Mouse (Mus musculus): ENCODE data around the gene Pax8.

Pax8 gene

DNA sequence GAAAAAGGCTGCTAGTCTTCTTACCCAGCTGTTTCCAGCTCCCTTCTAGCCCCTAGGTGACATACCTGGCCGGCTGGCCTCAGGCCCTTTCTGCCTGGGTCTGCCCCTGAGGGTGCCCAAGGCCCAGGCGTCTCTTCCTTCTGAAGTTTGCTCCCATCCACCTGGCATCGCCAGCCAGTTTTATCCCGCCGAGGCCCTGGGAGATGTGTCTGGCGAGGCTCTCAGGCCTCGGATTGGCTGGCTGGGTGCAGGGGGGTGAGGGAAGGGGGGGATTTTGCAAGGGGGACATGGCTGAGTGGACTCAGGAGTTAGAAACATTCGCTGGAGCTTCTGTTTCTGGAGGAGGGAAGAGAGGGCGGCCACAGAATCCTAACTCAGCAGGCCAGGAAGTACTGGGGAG lies at the start of gene Pax8:
TSS of gene Pax8 (minus strand) at position 180 of the 400 bp plus-strand sequence.
- in situ Hi-C loops (cut with MboI, MseI) = no loop called here

DNA sequence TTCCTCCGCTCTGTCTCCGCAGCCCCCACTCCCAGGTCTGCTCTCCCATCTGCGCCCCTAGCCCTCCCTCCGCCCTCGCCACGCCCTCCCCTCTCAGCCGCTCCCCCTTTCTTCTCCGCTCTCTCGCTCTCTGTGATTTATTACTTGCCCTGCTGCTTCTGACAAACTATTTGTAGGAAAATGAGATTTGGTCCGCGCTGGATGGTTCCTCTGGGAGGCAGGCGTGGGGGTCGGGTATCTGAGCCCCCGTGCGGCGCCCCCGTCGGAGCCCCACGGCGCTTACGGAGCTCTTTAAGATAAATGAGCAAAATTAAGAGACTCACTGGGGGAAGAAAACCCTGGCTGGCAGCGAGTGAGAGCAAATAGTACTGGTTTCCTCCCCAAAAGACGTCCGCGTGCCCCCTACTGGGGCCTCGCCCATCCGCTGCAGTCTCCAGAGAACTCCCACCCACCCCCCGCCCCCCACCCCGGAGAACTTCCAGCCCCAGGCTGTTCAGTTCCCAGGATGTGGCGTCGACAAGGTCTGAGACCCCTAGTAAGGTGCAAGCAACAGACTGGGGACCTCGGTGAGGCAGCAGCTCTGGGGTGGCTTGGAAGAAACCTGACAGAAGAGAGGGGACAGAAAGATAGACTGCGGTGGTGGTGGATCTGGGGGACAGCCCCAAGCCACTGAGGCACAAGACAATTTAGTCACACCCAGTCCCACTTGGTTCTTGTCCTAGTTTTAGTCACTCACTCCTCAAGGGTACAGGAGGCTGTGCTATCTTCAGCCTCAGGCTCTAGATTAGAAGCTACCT lies 46.2 kb upstream of the Pax8 start:
- in situ Hi-C loops (cut with MboI, MseI) = no loop called here

DNA sequence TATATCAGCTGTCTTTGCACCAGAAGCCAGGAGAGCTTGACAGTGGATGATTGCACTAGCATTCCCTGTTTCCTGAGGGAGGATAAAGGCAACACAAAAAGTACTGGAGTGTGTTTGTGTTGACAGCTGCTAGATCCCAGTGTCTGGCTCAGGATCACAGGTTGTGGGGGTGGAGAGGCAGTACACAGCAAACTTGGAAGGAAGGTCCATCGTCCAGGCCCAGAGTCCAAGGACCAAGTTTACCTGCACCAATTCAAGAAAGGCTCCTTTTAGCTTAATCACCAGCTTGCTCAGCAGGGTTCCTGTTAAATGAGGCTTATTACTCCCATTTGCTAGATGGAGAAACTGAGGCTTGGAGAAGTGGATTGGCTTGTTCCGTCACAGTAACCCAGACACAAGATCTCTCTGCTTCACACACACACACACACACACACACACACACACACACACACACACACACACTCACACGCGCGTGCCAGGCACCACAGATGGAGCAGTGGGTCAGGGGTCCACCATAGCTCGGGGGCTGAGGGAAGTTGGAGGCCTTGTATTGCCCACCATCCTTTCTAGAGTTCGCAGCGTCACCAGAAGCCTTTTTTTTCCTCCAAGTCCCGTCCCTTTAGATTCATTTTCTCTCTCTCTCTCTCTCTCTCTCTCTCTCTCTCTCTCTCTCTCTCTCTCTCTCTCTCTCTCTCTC lies 45.3 kb upstream of the Pax8 start:
- in situ Hi-C loops (cut with MboI, MseI) = no loop called here

DNA sequence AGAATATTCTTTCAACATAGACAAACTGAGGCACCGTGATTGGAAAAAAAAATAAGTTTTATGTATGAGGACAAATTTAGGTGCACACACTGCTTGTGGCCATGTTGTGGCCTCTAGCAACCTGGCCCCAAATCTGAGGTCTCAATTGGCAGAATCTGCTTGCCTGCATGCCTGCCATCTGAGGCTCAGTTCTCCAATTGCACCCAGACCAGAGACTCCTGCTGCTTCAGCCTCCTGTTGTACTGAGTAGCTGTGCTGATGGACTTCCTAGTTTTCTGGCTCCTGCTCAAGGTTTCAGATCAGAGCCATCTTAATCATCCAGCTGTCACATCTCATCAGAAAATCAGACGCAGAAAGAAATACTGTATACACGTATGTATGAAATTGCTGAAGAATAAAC lies 41.5 kb upstream of the Pax8 start:
- in situ Hi-C loops (cut with MboI, MseI) = no loop called here

DNA sequence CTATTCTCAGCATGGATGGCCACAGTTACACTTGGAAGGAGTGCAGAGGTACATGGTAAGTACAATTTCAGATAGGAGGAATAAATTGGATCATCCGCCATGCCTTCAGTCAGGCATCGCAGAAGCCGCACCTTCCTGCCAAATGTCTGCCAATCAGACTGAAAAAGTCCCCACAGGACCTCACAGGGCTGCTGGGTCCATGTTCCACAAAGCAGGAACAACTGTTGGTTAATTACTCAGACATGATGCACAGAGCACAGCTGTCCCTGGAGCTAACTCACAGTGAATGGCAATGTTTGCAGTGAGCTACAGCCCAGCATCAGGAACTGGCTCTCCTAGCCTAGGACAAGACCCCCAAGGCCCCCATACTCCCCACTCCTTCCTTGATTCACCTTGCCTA lies 32.0 kb upstream of the Pax8 start:
- in situ Hi-C loops (cut with MboI, MseI) = loop anchor here (10.0 kb wide), 1 partner anchor 1787 kb away; the partner anchor contains the start of gene Ccdc187

DNA sequence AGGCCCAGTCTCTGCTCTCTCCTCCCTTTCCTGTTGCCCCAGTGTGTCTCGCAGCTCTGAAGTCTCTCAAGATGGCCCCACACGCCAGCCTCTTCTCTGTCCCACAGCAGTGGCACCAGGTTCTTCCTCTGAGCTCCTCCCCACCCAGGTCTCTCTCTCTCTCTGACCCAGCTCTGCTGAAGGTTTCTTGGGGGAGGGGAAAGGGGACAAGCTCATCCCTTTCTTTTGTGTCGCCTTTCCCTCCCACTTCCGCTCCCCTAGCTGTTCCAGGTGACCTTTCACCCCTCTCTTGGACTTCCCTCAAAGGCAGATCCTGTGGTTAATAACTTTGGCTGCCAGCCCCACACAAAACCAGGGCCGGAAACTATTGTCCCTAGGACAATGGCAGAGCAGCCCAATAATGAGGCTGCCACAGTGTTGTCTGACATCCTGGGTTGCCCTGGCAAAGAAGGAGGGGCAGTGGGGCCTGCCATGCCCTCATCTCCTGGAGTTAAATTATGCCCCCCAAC lies 27.6 kb upstream of the Pax8 start:
- in situ Hi-C loops (cut with MboI, MseI) = loop anchor here (10.0 kb wide), 1 partner anchor 1792 kb away; the partner anchor contains the start of gene Ccdc187

DNA sequence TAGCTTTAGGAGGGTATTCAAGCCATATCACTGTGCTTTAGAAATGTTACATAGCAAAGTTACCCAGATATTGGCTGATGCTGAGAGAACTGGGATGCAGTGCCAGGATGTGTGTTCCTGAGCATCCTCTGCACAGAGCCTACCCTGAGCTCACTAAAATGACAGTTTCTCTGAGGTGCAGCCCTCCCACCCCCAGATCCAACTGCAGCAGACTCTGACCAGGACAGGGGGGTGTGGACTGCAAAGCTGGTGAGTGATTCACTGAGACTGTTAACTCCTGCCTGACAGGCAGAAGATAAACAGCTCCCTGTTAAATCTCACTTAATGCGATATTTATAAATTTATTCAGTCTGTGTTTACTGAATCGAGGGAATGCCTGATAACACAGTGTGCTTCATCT lies 25.5 kb upstream of the Pax8 start:
- in situ Hi-C loops (cut with MboI, MseI) = loop anchor here (10.0 kb wide), 1 partner anchor 1794 kb away; the partner anchor contains the start of gene Ccdc187

DNA sequence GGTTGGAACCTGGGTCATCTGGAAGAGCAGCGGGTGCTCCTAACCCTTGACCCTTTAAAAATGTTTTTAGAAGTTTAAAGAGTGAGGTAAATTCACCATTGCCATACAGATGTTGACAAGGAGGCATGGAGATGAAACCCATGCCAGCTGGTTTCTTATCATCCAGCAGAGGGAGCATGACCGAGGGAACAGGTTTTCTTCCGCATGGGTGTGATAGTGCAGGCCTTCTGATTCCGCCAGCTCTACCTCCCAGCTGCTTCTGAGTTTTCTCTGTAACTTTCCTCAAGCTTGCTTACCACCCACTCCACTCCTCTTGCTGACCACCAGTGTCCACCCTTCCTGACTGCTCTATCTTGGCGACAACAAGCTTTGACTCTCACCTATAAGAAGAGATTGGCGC lies 15.2 kb upstream of the Pax8 start:
- in situ Hi-C loops (cut with MboI, MseI) = no loop called here

DNA sequence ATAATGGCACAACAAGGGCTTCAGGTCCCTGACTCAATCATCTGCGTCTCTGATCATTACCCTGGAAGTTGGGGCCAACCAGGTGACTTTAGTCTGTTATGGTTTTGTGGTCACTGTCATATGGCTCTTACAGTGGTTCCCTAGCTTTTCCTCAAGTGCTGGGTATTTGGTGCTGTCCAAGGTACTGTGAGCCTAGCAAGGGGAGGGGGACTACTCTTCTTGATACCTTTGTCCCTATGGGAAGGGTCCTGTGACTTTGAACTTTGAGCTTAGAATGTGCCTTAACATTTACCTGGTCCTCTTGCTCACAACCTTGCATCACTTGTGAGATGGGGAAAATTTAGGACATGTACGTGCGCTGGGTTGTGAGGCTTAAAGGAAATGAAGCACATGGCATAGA lies 13.3 kb upstream of the Pax8 start:
- in situ Hi-C loops (cut with MboI, MseI) = no loop called here

DNA sequence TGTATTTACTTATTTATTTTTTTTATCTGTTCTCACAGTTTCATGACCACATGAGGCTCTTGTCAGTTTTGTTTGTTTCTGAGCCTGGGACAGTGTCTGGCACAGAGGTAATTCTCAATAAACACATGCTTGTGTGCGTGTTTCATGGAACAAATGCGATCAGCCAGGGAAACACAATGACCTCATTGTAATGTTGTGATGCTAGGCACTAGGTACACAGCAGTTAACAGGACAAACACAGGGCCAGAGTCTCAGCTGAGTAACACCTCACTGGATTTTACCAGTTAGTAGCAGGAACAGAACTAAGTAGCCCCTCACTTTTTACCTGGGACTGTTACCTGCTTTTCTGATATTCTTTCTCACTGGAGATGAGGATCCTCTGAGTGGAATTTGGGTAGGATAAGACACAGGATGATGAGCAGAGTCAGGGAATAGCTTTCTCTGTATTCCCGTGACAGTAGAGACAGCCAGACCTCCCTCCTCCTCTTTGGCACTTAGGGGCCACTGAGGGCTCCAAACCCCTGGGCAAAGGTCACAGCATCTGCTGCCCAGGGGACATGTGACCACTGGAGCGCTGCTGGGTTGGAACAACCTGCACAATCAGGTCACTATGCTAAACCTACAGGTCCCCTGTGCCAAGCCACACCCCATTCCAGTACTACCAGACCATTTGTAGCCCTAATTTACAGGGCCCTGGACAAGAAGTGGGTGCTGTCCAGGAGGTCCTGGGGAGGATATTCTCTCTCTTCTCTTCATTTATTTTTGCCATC lies 11.8 kb upstream of the Pax8 start:
- in situ Hi-C loops (cut with MboI, MseI) = no loop called here

DNA sequence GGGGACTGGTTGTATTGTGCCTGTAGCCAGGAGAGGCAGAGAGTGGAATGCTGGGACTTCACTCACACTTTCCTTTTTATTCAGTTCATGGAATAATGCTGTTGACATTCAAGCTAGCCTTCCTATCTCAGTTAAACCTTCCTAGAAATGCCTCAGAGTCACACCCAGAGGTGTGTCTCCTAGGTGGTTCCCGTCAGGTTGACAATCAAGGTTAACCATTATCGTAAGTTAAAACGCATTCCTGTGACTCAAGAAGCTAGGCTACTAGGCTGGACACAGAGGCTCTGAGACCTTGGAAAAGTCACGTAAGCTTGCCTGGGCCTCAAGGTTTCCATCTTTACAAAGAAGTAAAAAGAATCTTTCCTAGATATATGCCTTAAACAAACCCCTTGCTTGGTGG lies 10.0 kb upstream of the Pax8 start:
- in situ Hi-C loops (cut with MboI, MseI) = no loop called here

DNA sequence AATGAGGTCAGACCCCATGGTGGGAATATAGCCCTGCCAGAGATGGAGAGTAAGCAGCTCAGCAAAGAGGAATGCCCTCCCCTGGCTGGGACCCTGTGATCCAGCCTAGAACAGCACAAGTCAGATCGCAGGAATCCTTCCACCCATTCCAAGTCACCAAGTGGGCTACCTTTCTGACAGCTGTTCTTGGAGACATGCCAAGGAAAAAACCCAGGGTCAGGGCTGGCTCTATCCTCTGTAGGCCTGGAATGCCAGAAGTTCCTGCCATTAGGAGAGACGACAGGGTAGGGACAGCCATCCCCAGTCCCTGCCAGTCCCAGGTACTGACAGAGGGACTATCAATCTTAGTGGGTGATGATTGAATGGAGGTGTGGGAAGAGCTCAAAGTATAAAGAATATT lies 4.5 kb upstream of the Pax8 start:
- in situ Hi-C loops (cut with MboI, MseI) = no loop called here

DNA sequence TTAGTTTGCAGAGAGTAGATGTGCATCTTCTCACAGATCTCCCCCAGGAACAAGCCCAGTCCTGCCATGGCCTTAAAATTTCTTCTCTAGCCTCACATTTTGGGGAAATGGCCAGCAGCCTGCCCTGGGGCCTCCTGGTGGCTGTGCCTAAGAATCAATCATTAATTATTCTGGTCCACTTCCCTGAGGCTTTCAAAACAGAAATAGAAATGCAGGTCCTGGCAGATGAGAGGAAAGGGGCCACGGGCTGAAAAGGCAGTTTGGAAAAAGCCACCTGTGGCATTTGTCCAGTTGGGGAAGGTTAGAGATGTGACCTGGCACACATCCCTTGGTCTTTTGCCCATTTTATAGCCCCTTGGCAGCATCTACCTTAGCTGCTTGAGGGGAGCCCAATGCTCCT lies 3.8 kb upstream of the Pax8 start:
- in situ Hi-C loops (cut with MboI, MseI) = no loop called here

DNA sequence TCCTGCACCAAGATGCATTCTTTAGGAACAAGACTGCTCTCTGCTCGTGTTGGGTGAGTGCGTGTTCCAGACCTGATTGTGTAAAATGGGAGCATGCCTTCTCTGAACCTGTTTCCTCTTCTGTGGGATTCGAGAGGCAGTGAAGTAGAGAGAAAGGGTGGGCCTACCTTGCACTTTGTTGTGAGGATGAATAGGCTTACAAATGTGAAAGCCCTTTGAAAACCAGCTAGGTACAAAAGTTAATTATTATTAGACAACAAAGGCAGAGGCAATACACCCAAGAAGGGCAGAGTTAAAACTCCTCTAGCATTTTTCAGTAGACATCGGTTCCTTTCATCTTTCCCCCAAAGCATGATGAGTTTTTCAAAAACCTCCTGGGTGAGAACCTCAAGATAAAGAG lies 3.2 kb upstream of the Pax8 start:
- in situ Hi-C loops (cut with MboI, MseI) = no loop called here

DNA sequence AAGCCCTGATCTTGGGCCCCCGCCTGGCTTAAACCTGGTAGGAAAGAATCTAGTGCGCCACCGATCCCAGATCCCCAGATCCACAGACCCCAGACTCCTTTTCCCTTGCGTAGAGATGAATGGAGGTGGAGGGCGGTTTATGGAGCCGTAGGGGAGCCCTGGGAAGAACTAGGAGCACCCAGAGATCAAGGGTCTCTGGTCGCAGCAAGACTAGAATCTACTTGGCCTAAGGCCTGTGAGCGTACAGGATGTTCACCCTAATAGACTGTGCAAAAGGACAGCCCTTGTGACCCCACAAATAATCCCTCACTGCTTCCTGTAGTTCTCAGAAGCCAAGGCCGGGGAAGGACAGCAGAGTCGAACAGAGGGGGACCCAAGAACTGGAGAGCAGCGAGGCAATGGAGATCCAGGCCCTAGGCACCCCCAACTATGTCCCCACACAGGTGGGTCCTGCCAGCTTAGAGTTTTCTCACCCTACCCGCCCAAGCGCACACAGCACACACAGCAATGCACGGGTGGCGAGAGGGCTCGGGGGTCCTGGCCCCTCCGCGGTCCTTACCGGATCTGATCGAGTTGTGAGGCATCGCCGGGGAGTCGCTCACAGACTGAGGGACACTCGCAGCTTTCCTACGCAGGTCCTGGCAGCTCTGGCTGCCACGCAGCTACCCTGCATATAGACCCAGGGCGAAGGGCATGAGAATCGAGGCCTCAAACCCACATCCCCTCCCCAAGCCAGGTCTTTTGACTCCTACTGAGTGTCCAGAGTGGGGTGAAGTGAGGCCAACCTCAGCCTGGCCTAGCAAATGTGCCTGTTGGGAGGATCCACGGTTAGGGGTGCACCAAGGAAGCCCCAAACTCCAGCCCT lies 653 bp downstream of the Pax8 start:
- in situ Hi-C loops (cut with MboI, MseI) = loop anchor here (5.0 kb wide), 1 partner anchor 98 kb away; no protein-coding TSS in a partner anchor

DNA sequence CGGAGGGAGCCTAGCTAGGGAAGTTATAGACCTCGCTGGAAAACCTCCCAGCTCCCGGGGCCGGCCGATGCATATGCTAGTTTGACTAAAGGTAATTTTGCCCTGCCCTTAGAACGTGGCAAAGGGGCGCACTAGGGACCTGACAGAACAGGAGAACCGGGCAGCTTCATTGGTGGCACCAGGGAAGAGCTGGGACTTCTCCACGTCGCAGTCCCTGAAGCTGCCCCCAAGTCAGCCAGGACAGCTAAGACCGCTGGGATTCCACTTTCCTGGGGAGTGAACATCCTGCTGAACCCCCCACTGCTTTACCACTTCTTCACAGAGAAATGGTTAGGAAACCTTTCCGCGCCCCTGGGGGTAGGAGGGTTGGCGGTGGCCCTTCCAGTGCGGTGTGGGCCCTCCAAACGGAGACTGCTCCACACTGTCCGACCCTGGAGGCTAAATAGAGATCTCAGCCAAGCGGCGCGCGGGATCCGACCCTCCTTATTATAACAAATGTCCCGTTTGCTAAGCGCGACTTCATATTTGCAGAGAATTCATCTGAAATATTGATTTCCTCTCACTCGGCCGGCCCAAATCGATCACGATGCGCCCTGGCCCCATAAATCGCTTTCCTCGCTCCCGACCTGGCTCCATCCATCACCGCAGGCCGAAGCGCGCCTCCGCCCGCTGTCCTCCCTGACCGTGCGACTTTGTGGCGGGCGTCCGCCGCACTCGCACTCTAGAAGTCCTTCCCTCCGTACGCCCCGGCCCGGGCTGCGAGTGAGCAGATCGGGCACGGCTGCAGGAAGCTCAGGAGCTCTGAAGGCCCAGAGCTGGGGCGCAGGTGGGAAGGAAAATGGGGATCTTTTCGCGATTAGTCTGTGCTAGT lies 1.5 kb downstream of the Pax8 start:
- in situ Hi-C loops (cut with MboI, MseI) = loop anchor here (5.0 kb wide), 1 partner anchor 98 kb away; no protein-coding TSS in a partner anchor

DNA sequence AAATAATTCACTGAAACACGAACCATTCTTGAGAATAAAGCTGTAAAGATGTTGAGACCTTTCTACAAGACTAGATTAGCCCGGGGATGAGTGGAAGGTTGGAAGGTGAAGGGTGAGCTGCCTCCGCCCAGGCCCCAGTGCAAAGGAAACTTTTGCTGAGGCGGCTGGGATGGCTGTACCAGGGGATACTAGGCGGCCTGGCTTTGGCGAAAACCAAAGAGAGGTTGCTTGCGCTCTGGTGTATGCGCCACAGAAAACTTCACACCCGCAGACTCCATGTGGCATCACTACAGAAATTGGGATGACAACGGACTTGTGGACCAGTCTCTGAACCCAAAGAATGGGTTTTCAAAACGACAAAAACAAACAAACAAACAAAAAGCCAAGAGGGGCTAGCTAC lies 2.7 kb downstream of the Pax8 start:
- in situ Hi-C loops (cut with MboI, MseI) = loop anchor here (5.0 kb wide), 1 partner anchor 100 kb away; no protein-coding TSS in a partner anchor

DNA sequence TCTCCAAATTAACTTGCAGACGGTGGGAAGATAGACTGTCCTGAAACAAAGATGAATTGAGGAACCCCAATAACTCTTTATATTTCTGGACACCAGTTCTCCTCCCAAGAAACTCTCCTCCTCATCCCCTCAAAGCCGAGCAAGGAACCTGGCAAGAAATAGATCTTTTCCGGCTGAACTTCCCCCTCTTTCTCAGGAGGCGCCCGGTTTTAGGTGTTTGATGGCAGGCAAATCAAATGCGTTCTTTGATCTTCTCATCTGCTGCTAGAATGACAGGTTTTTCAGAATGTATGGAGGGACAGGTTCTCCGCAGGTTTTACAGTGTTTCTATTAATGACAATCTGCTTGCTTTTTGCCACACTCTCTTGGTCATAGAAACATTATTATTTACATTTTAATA lies 3.3 kb downstream of the Pax8 start:
- in situ Hi-C loops (cut with MboI, MseI) = loop anchor here (5.0 kb wide), 1 partner anchor 100 kb away; no protein-coding TSS in a partner anchor

DNA sequence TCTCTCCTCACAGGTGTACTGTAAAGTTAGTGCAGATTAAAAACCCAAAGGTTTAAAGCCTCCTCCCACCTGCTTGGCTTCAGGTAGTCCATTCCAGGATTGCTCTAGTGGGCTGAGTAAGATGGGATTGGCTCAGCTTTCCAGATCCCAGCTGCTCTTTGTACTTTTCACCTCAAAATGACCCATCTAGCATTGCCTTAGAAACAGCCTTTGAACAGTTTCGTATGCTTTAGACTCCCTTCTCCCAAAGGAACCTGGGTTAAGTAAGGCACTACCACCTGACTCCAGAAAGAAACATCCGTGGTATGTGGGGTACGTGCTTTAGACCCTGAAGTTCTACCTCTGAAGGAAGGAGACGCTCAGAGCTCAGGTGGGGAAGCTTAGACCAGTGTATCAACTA lies 6.3 kb downstream of the Pax8 start:
- in situ Hi-C loops (cut with MboI, MseI) = no loop called here

DNA sequence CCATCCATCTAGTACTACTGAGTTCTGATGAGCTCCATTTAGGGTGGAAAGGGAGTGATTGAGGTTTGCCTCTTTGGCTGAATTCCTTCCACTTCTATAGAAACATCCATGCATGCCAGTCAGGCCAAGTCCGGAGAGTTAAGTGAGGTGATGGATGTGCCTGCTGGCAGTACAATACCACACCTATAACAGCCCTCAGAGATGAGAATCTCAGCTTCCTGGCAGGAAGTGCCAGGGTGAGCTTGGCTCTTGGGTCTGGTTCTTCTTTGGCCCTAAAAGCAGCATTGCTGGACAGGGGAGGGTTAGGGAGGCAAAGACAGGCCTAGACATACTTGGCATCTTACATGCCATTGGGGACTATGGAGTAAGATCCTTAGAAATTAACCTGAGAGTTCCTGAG lies 7.0 kb downstream of the Pax8 start:
- in situ Hi-C loops (cut with MboI, MseI) = no loop called here

Measured in T-helper 1 cell (primary cell).